Mouse (Mus musculus) liver, postnatal 0 days (tissue): ENCODE data around the gene Anks1. TPM values are rescaled to one million over a fixed set of nuclear protein-coding genes. Genes with fewer than 3 reads are reported as not detected.

Source experiments
- ATAC-seq: fragments of 200-750 bp; cut with Nextera tagmentation; 2 replicates; pipeline ENCODE4 v1.8.0; 2017; ENCODE audit warnings: mild to moderate bottlenecking, moderate library complexity
- DNase-seq: peaks from one replicate; pipeline ENCODE4 v3.0.0-alpha.2; 2016
- H3K27ac ChIP-seq: fragments of 300-500 bp; sonication (generic); 2 replicates; pipeline ENCODE4 v1.5.1; 2014; ENCODE audit warnings: antibody characterized with exemption, moderate library complexity, mild to moderate bottlenecking, low read depth
- H3K27me3 ChIP-seq: fragments of 300-500 bp; sonication (generic); 2 replicates; pipeline ENCODE4 v1.6.1; 2014; ENCODE audit warnings: low read length, control low read depth, mixed read lengths; ENCODE audit not compliant: insufficient read depth
- H3K36me3 ChIP-seq: fragments of 300-500 bp; sonication (generic); replicated peaks from 2 replicates; pipeline ENCODE4 v1.6.1; 2014; ENCODE audit warnings: mild to moderate bottlenecking, control low read depth, low read length, moderate library complexity, mixed read lengths; ENCODE audit not compliant: insufficient read depth
- H3K4me1 ChIP-seq: fragments of 300-500 bp; sonication (generic); 2 replicates; pipeline ENCODE4 v1.6.1; 2014; ENCODE audit warnings: antibody characterized with exemption, mild to moderate bottlenecking, control low read depth; ENCODE audit not compliant: insufficient read depth
- H3K4me2 ChIP-seq: fragments of 300-500 bp; sonication (generic); 2 replicates; pipeline ENCODE4 v1.6.1; 2014; ENCODE audit warnings: low read depth, mild to moderate bottlenecking, low read length, moderate library complexity, mixed read lengths
- H3K4me3 ChIP-seq: fragments of 300-500 bp; sonication (generic); 2 replicates; pipeline ENCODE4 v1.5.1; 2014; ENCODE audit warnings: low read depth, low read length
- H3K9ac ChIP-seq: fragments of 300-500 bp; sonication (generic); replicated peaks from 2 replicates; pipeline ENCODE4 v1.6.1; 2014; ENCODE audit warnings: mild to moderate bottlenecking, moderate library complexity
- H3K9me3 ChIP-seq: fragments of 300-500 bp; sonication (generic); 2 replicates; pipeline ENCODE4 v1.6.1; 2016; ENCODE audit warnings: mild to moderate bottlenecking, control low read depth, low read length, mixed read lengths
- CTCF ChIP-seq: sonication (generic); IDR thresholded peaks from 2 replicates; pipeline ENCODE4 v1.5.1; 2016; ENCODE audit warnings: antibody characterized with exemption, low read depth
- EP300 ChIP-seq: IDR thresholded peaks from 2 replicates; pipeline ENCODE4 v1.6.1; 2016; ENCODE audit warnings: antibody characterized with exemption, low read depth, mild to moderate bottlenecking
- WGBS: fragments of 180-500 bp; shearing (Covaris S2); extraction: QIAGEN DNeasy Blood & Tissue Kit; methylation state at CpG from one replicate; pipeline ENCODE4 v1.1.7; 2014; ENCODE audit not compliant: insufficient replicate concordance; 5-methylcytosine and 5-hydroxymethylcytosine counted together
- polyA plus RNA-seq: library from polyadenylated mRNA; unstranded; fragments of >200 nt; fragmentation: Nextera tagmentation; extraction: Ambion mirVana; gene quantifications from 2 replicates; pipeline ENCODE4 v1.2.1, GENCODE M21; 2015

Anks1 gene
- polyA plus RNA-seq, 1 experiment from 2014 or later = 3.0 TPM

DNA sequence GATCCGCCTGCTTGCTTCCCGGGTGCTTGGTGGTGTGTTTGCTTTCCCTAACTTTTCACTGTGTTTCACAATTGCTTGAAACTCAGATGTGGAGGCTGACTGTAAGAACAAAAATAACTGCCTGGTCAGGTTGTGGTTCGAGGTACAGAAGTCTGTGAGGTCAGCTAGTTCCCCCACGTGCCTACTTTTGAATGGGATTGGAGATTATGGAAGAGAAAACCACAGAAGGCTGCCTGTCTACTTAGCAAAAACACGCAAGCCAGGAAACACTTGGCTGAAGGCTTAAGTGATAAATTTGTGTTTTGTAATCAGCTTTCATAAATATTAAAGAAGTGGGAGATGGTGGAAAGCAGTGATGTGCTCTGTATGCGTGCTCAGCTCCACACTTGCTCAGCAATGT, 103.7 kb downstream of the Anks1 start:
- Histone ChIP-seq H3K4me3 (peak overlapping the region; percentile 4; the same call in 1 of the 2 replicates), H3K36me3 (peaks cover 5% of the 10 kb centered on the region), H3K4me2 (peak overlapping the region; percentile 59), H3K27ac (peak overlapping the region; percentile 83), H3K4me1 (peaks cover 84% of the 10 kb centered on the region), H3K27me3 (no peaks in the 10 kb centered on the region), H3K9ac (peak overlapping the region; percentile 23; the same call in 1 of the 2 replicates), H3K9me3 (no peaks in the 10 kb centered on the region)
- DNase-seq (no peak), ATAC-seq (peak; percentile 6; the same call in 1 of the 2 replicates)
- 15% methylated on average over 6 of the region's 6 CpGs for WGBS
- TF ChIP-seq CTCF (no peak), EP300 (no peak)

DNA sequence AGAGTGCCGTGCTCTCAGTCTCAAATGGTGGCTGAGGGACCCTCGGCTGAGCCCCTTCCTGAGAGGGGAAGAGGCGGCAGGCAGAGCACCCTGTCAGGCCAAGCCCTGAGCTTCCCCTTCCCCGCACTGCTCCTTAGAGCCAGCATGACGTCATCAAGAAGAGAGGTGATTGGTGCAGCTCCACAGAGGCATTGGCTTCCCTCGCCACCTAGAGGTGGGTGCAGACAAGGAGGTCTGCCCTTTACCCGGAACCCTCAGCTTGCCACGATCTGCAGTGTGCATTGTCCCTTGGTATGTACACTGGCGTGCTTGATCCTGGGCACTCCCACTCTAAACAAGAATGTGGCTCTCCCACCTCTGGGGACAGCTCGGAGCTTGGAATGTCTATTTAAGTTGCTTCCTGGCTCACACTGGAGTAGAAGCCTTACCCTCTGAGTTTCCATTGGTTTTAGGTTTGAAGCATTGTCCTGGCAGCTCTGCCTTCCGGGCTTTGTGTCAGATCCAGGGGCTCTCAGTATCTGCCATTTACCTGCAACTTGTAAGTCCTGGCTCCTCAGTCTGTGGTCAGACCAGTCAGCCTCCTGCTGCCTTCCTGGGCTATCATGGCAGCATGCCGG, 104.3 kb downstream of the Anks1 start:
- Histone ChIP-seq H3K4me2 (peak overlapping the region; percentile 59), H3K4me1 (peaks cover 79% of the 10 kb centered on the region), H3K9me3 (no peaks in the 10 kb centered on the region), H3K27me3 (no peaks in the 10 kb centered on the region), H3K27ac (peak overlapping the region; percentile 83), H3K4me3 (peak overlapping the region; percentile 4), H3K9ac (peak overlapping the region; percentile 23), H3K36me3 (peaks cover 6% of the 10 kb centered on the region)
- DNase-seq (peak; percentile 81), ATAC-seq (peak; percentile 74)
- peak; percentile 85 for TF ChIP-seq CTCF
- TF ChIP-seq EP300 = no peak
- WGBS = 11% methylated on average over 12 of the region's 12 CpGs

GRCm38 (mm10) chr17:28014449-28014848, 105.3 kb downstream of the Anks1 start:
- H3K4me2 ChIP-seq = peak overlapping the region; percentile 59
- H3K36me3 ChIP-seq = peaks cover 9% of the 10 kb centered on the region
- H3K4me1 ChIP-seq = peaks cover 79% of the 10 kb centered on the region
- H3K27ac ChIP-seq = peak overlapping the region; percentile 83
- DNase-seq = no peak
- H3K27me3 ChIP-seq = no peaks in the 10 kb centered on the region
- no peak for TF ChIP-seq EP300
- TF ChIP-seq CTCF = no peak
- 56% methylated on average over 4 of the region's 4 CpGs for WGBS
- no peak overlapping the region for H3K4me3 ChIP-seq
- H3K9me3 ChIP-seq = no peaks in the 10 kb centered on the region
- no peak overlapping the region for H3K9ac ChIP-seq
- ATAC-seq = no peak

- Histone ChIP-seq H3K27me3 (no peaks in the 10 kb centered on the region), H3K9me3 (no peaks in the 10 kb centered on the region), H3K4me3 (no peak overlapping the region), H3K9ac (no peak overlapping the region), H3K4me1 (peaks cover 74% of the 10 kb centered on the region), H3K36me3 (peaks cover 9% of the 10 kb centered on the region), H3K4me2 (peak overlapping the region; percentile 44), H3K27ac (peak overlapping the region; percentile 83)
- ATAC-seq (peak; percentile 73), DNase-seq (peak; percentile 67)
- TF ChIP-seq EP300 (peak; percentile 78), CTCF (peak; percentile 41)
- 22% methylated on average over 17 of the region's 17 CpGs for WGBS
Observed at GRCm38 (mm10) chr17:28015068-28015730, 106.1 kb downstream of the Anks1 start.

DNA sequence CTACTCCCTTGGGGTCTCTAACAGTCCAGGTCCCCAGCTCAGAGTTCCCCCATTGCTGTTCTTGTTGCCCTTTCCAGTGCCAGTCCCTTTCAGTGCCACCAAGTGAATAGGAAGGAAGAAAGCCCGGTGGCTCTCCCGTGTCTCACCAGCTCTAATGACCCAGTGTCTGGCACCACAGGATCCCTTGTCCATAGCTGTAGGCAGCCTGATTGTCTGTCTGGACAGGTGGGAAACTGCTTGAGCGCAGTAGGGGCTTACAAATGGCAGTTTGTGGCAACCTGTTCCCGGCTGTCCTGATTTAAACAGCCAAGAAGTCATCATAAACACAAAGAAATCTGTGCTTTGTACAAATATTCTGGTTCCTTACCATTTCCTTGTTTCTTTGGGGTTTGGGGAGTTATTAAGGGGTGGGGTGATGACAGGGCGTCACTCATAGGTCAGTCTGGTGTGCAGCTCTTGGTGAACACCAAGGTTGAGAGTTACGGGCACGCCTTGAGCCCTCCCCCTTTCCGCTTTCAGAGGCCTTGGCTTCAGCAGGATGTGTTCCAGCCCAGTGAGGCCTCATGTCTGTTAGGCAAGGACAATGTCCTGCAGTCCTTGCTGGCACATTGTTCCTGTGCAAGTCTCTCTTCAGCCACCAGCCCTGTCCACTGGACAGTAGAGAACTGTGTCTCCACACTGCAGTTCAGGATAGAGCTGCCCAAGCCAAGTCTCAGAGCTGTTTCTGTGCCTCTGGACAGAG, 107.1 kb downstream of the Anks1 start:
- Histone ChIP-seq H3K27me3 (no peaks in the 10 kb centered on the region), H3K36me3 (peaks cover 9% of the 10 kb centered on the region), H3K4me3 (no peak overlapping the region), H3K4me1 (peaks cover 68% of the 10 kb centered on the region), H3K9me3 (no peaks in the 10 kb centered on the region), H3K9ac (no peak overlapping the region; the same call in 1 of the 2 replicates), H3K27ac (peak overlapping the region; percentile 83), H3K4me2 (peak overlapping the region; percentile 44)
- peak; percentile 14; the same call in 1 of the 2 replicates for ATAC-seq
- 40% methylated on average over 8 of the region's 8 CpGs for WGBS
- TF ChIP-seq CTCF (no peak), EP300 (no peak)
- DNase-seq = peak; percentile 50

DNA sequence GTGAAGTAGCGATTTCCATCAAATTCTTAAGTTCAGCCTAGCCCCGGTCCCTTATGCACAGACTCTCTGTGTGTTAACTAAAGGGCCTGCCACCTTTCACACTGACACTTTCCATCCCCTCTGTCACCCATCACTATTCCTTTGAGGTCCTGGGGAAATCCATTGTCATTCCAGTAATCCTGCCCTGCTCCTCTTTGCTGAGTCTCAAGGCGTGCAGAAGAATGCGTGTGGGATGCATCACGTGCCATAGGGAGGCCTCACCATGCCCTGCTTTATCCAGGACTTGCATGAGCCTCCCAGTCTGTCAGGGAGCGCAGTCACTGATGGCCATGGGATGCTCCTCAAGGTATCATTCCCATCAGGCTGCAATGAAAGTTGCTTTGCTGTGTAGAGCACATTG, 109.2 kb downstream of the Anks1 start:
- H3K4me3 ChIP-seq = no peak overlapping the region
- no peak overlapping the region for H3K4me2 ChIP-seq
- no peak for DNase-seq
- no peaks in the 10 kb centered on the region for H3K9me3 ChIP-seq
- H3K4me1 ChIP-seq = peaks cover 50% of the 10 kb centered on the region
- ATAC-seq = no peak
- 79% methylated on average over 6 of the region's 6 CpGs for WGBS
- H3K9ac ChIP-seq = no peak overlapping the region
- H3K36me3 ChIP-seq = peaks cover 5% of the 10 kb centered on the region
- no peak overlapping the region for H3K27ac ChIP-seq
- no peaks in the 10 kb centered on the region for H3K27me3 ChIP-seq
- TF ChIP-seq EP300 (no peak), CTCF (no peak)
